ENCODE assay signal across 12 mouse cellular contexts in genomic region chr19:58872381-58873259, GRCm38 (mm10).
"Had no signal": no experiment of that assay in that cellular context is flagged by ENCODE, and none has a peak within 500 bp of the region (broad histone marks: within the 10 kb centered on the region; RNA-seq: fewer than 3 reads in every experiment).

No protein-coding gene starts in this region.

- DNase-seq: kidney, adult 8-10 months; liver; liver, embryonic 13.5 days; liver, postnatal 0 days; right cerebral cortex, postnatal 25 days; thymus, adult 2 months; thymus, postnatal 25 days had no signal

- H3K9me3 ChIP-seq: limb, embryonic 12.5 days; liver, embryonic 13.5 days; midbrain, embryonic 13.5 days; neural tube, embryonic 12.5 days had no signal

- H3K9ac ChIP-seq: limb, embryonic 12.5 days; liver, embryonic 13.5 days; liver, postnatal 0 days; midbrain, embryonic 13.5 days; neural tube, embryonic 12.5 days had no signal

- H3K27me3 ChIP-seq: limb, embryonic 12.5 days; liver, embryonic 13.5 days; midbrain, embryonic 13.5 days; neural tube, embryonic 12.5 days had no signal

- H3K27ac ChIP-seq: kidney, postnatal 0 days; limb, embryonic 12.5 days; liver, embryonic 13.5 days; midbrain, embryonic 13.5 days; neural tube, embryonic 12.5 days; stomach, postnatal 0 days had no signal

- H3K4me3 ChIP-seq: limb, embryonic 12.5 days; liver, embryonic 13.5 days; midbrain, embryonic 13.5 days; neural tube, embryonic 12.5 days had no signal

- H3K36me3 ChIP-seq: limb, embryonic 12.5 days; liver, embryonic 13.5 days; midbrain, embryonic 13.5 days; neural tube, embryonic 12.5 days had no signal

- H3K4me1 ChIP-seq: limb, embryonic 12.5 days; liver, embryonic 13.5 days; midbrain, embryonic 13.5 days; neural tube, embryonic 12.5 days had no signal

- ATAC-seq: liver, postnatal 0 days; midbrain, embryonic 13.5 days had no signal

- H3K4me2 ChIP-seq: limb, embryonic 12.5 days; liver, embryonic 13.5 days; midbrain, embryonic 13.5 days; neural tube, embryonic 12.5 days had no signal
